Mouse (Mus musculus): ENCODE results near the gene Tmem135. TPM values are rescaled to one million over a fixed set of nuclear protein-coding genes. Genes with fewer than 3 reads are reported as not detected.

Gene Tmem135
- 35.3 and 37.5 TPM in 2 replicates for polyA plus RNA-seq (2012; rRNA removed)

DNA sequence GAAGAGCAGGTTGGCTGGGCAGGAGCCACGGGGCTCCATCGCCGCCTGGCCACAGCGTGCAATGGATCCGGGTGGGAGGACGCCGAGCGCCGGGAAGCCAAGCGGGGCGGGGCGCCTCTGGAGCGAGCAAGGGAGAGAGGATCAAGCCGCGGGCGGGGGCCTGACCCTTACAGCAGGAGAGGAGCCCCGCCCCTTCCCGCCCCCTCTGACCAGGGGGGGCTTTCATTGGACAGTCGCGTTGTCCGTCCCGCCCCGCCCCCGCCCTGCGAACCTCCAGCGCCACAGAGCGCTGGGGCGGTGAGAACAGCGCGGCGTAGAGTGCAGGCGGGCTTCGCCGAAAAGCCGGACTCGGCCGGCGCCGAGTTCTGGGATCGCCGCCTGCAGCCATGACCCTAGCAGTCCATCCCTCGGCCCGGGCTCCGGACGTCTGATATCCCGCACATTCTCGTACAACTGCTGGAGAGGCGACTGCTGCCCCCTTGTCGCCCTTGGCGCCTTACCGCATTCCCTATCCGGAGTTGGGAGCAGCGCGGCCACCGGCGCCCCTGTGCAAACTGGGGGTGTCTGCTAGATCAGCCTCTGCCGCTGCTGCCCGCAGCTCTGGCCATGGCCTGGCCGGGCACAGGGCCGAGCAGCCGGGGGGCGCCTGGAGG lies at the start of gene Tmem135, which contains the start of gene Fzd4:
TSS of gene Tmem135 (minus strand) at position 142 of the 653 bp plus-strand sequence.
TSS of gene Fzd4 (plus strand) at position 275 of the 653 bp plus-strand sequence.
- peak; percentile 85 to 88 for DNase-seq (ENCODE audit: extremely low spot score in 1 of 2, low spot score in 1 of 2)

DNA sequence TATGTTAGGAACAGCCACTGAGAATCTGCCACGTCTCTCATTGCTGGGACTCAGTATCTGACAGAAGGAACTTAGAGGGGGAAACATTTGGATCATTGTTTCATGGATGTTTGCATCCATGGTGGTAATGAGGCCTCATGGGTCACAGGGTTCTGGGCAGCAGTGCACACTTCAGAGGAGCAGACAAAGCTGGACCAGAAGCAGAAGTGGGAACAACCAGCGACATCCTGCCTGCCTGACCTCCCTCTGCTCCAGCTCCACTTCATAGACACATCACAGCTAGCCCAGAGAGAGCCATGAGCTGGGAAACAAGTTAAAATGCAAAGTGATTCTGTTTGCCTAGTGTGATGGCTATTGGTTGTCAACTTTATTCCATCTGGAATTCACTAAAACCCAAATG lies 46.3 kb upstream of the Tmem135 start:
- DNase-seq (ENCODE audit: extremely low spot score in 1 of 2, low spot score in 1 of 2), result no peak

DNA sequence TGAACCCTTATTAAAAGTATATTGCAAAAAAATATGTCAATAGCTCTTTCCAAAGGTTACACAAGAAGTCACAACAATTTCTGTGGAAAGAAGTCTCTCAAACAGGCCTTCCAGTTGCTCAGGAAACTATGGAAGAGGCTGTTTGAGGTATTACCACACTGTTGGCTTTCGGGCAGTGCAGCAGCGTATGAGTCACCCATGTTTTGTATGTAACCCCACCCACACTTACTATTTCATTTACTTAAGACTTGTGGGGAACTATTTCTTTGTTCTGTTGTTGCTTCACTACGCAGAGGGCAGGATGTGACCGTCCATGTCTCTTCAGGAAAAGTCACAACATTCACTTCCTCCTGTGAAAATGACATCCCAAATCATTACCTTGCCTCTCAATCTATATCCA lies 41.1 kb upstream of the Tmem135 start:
- no peak for DNase-seq (ENCODE audit: extremely low spot score in 1 of 2, low spot score in 1 of 2)

DNA sequence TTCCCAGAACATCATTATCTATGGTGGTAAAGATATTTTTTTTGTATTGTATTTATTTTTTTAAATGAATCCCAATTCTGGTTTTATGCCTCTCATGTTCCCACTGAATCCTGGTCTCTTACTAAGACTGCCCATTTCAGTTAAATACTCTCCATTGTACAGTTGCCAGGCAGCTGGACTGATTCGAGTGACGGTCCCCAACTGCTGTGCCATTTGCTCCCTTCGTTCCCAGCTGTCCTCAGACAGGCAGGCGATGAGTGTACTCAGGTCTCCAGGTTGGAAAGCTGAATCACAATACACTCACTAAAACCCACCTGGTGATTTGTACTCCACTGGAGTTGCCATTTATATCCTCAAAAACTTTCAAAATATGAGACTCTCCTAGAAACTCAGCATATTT lies 38.2 kb upstream of the Tmem135 start:
- no peak for DNase-seq (ENCODE audit: extremely low spot score in 1 of 2, low spot score in 1 of 2)

GRCm38 (mm10) chr7:89441291-89441690 lies 37.3 kb upstream of the Tmem135 start:
- DNase-seq (ENCODE audit: extremely low spot score in 1 of 2, low spot score in 1 of 2), result no peak

GRCm38 (mm10) chr7:89437589-89437988 lies 33.6 kb upstream of the Tmem135 start:
- DNase-seq (ENCODE audit: extremely low spot score in 1 of 2, low spot score in 1 of 2), result peak; percentile 17 to 82

DNA sequence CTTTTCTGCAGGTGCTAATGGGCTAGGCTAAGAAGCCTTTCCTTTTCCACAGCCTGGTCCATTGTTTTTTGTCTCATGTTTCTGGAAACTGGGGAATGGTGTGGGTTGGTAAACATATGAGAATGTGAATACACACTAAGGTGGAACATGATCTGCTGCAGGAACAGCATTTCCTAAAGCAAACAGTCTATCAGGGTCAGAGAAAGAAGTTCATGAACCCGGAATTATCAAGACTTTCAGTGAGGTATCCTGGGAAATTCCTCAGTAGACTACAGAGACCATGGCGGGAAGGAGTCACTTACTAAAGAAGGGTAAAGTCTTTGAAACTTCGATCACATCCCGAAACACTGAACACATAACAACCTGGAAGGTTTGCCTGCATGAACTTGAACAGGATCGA lies 32.4 kb upstream of the Tmem135 start:
- DNase-seq (ENCODE audit: extremely low spot score in 1 of 2, low spot score in 1 of 2), result no peak

DNA sequence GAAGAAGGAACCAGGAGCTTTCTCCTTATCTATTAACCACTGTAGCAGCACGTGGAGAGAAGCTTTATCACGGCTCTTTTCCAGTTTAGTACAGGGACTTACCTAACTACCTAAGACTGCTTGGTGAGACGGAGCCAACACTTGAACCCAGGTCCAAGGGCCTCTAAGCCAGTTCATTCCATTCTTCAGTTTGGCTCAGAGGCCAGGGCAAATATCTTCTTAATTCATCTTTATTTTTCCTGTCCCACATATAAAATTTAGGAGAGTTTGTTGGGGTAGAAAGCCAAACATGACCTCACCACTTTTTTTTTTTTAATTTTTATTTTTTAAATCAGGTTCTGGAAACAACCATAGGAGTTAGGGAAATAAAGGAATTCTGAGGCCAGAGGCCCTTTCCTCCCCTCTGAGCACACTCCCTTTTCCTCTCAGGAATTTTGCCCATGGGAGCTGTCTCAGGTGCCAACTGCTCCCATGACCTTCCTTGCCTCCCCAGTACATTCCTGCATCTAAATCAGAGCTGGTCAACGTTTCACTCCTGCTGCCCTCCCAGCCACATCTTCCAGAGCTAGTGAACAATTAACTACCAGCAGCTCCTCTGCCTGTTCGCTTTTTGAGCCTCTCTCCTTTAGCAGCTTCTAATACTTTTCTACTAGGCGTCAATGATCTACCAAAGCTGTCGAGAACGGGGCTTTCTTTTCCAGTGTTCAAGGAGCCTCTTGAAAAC lies 30.0 kb upstream of the Tmem135 start:
- DNase-seq (ENCODE audit: extremely low spot score in 1 of 2, low spot score in 1 of 2), result no peak

DNA sequence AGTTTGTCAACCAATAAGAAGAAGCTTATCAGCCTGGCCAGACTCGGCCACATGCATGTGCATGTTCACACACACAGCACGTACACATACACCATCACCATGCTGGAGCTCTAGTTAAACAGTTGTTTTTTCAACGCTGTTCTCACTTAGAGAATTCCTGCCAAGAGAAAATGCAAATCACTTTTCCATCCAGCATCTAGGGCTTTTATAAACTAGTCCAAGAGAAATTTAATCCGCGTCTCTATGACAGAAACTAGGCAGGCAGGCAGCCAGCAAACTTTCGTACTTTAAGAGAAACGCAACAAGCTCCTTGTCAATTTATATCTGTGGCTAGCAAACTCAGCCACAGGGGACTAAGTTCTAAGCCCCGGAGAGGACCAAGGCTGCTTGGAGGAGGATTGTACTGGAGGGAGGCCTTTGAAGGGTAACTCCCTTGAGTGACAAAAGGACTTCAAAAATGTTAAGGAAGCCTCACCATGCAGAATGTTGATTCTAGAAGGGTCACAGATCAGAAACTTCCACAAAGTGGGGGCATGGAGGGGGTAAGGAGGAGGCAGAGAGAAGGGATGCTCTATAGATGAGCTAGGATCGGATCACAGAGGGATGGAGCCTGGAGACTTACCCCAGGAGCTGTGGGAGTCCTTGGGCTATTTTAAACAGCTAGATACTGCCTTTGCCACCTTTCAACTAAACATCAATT lies 29.3 kb upstream of the Tmem135 start:
- DNase-seq (ENCODE audit: extremely low spot score in 1 of 2, low spot score in 1 of 2), result peak in 1 of 2 experiments; percentile 64

DNA sequence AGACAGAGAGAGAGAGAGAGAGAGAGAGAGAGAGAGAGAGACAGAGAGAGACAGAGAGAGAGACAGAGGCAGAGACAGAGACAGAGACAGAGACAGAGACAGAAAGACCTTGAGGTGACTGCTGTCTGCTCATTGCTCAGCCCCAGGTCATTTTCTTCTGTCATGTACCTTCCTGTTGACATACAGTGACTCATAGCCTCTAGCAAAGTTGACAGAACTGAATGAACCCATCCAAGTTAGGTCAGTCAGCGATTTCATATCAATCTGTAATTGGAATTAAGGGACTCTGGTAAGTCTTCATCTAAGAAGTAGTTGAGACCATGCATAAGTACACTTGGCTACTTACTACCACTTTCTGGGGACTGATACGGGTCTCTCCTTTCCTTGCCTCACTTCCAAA lies 27.2 kb upstream of the Tmem135 start:
- DNase-seq (ENCODE audit: extremely low spot score in 1 of 2, low spot score in 1 of 2), result no peak

DNA sequence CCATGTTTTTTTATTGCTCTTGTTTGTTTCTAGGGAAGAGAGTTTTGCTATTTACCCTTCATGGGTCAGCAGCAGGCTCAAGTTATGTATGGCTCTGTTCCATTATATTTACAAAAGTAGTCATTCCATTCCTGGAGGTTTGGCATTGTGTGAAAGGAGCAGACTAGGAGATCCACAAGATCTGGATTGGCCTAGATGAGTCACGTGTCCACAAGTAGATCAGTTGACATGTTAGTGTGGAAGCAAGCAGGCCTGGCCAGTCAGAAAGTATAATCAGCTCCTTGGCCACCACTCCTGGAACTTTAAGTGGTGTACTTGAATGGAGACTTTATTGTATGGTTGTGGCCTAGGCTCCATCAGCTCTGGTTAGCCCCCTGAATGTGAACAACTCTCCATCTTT lies 25.3 kb upstream of the Tmem135 start:
- DNase-seq (ENCODE audit: extremely low spot score in 1 of 2, low spot score in 1 of 2), result no peak

GRCm38 (mm10) chr7:89428804-89429203 lies 24.8 kb upstream of the Tmem135 start:
- DNase-seq (ENCODE audit: extremely low spot score in 1 of 2, low spot score in 1 of 2), result no peak

DNA sequence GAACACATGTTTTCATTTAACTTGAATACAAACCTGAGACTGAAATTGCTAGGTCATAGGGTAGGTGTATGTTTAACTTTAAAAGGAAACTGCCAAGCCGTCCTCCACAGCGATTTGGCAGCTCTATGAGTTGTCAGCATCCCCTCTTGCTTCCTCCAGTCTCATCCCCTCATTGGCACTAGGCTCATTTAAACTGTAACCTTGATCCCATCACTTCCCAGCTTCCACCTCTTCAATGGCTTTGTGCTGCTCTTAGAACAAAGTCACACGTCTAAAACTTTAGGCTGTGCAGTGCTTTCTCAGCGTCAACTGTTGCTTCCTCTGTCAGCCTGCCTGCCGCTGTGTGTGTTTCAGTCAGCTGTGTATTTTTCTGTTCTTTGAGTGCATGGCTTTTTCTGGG lies 23.1 kb upstream of the Tmem135 start:
- DNase-seq (ENCODE audit: extremely low spot score in 1 of 2, low spot score in 1 of 2), result no peak

DNA sequence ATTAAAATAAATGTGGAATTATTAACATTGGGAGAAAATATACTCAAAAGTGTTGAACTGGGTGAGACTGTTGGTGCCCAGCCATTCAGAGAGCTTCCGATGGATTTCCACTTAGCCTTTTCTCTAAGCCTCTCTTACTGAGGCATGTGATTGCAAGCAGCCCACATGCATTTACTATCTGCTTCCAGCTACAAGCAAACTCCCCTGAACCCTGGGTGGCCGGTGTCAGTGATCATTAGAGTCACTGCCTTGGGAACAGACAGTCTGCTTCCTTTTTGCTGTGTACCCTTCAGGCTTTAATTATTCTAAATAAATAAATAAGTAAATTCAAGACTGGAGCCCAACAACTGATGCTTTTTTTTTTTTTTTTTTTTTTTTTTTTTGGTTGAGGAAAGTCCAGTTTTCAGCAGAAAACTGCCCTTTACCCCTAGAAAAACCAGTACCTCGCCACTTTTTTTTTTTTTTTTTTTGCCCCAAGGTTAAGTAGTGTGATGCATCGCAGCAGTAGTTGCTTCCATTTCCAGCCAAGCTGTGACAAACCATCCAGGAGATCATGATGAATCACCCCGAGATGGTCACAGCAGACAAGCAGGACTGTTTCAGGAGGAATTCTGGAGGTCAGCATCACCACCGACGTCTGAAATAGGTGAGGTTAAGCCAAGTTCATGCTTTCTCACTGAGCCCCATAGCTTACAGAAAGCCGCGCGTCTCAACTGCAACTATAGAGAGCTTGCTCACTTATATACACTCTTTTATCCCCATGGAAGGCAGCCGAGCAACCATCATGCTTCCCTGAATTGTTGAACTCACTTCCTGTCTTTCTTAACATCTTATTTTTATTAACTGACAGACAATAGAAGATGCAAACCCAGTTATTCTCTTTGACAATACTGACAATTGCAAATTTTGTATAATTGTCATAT lies 22.0 kb upstream of the Tmem135 start:
- no peak for DNase-seq (ENCODE audit: extremely low spot score in 1 of 2, low spot score in 1 of 2)

DNA sequence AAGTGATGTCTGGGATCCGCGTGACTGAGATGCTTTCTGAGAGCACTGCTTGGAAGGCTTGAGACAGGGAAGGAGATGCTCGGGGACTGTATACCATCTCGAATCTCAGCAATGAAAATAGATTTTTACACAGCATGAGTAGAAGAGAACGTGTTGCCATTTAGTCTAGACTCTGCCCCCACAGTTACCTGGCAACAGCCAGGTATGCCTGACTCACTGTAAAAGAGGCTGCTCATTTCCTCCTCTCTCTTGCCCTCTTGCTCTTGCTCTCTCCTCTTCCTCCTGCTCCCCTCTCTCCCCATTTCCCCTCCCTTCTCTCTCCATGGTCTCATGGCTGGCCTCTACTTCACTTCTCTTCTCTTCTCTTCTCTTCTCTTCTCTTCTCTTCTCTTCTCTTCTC lies 20.6 kb upstream of the Tmem135 start:
- no peak for DNase-seq (ENCODE audit: extremely low spot score in 1 of 2, low spot score in 1 of 2)

DNA sequence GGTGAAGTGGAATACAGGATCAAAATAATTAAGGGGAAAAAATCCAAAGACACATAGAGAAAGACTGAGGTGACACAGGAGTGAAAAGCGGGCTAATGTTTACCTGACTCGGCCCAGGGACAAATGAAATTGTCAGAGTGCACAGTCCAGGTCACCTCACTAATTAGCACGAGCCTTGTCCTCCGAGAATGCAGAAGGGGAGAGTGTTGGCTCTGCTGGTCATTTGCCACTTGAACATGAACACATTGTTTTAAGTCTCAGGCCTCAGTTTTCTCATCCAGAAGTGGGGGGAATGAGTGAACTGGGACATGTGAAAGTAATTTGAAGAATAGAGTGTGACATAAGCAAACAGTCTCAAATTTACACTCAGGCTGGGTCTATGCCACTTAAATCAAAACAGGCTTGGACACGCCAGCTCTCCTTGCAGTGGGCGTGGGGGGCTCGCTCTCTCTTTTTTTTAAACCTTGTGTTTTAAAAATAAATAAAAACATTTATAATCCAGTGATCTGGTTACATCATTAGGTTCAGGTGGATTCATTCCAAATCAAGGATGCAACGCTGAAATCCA lies 19.8 kb upstream of the Tmem135 start:
- no peak for DNase-seq (ENCODE audit: extremely low spot score in 1 of 2, low spot score in 1 of 2)

GRCm38 (mm10) chr7:89423194-89423593 lies 19.2 kb upstream of the Tmem135 start:
- no peak for DNase-seq (ENCODE audit: extremely low spot score in 1 of 2, low spot score in 1 of 2)

GRCm38 (mm10) chr7:89422650-89423049 lies 18.6 kb upstream of the Tmem135 start:
- DNase-seq (ENCODE audit: extremely low spot score in 1 of 2, low spot score in 1 of 2), result no peak

DNA sequence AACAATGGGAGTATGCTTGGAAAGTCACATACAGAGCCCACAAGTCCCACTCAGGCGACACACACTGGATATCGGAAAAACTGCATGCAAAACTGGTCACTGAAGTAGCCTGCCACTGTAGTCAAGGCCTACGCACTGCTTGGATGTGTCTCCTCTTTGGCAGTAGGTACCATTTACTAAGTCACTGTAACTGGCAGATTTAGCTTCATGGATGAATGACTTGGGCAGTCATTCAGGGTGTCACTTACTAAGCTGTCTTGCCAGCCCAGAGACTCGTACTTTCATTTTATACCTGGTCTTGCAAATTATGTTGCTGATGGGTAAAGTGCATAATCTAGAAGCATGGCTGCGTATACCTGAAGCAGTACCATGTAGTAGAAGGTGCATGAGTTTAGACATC lies 17.3 kb upstream of the Tmem135 start:
- DNase-seq (ENCODE audit: extremely low spot score in 1 of 2, low spot score in 1 of 2), result no peak
